In genomic region chr9:86298131-86298530, GRCm38 (mm10) we compare ENCODE assay signal across 20 mouse cellular contexts.
DNase-seq lines count a peak whose midpoint lies in the region; ATAC-seq lines count a peak whose summit lies in the region.
"Had no signal": no experiment of that assay in that cellular context is flagged by ENCODE, and none has a peak within 500 bp of the region (broad histone marks: within the 10 kb centered on the region; RNA-seq: fewer than 3 reads in every experiment).

No protein-coding gene starts in this region.

- H3K4me3 ChIP-seq in hindbrain, embryonic 16.5 days (ENCODE audit: low read length), result no peak overlapping the region
- no peak overlapping the region for H3K4me3 ChIP-seq in hindbrain, embryonic 11.5 days (ENCODE audit: low read depth, low read length)
- H3K4me3 ChIP-seq in midbrain, embryonic 13.5 days (replicated peaks), result no peak overlapping the region
- H3K4me3 ChIP-seq in midbrain, embryonic 15.5 days, result no peak overlapping the region
- H3K4me3 ChIP-seq: forebrain, embryonic 15.5 days; left cerebral cortex, adult 2 months; neural tube, embryonic 13.5 days had no signal

- no peaks in the 10 kb centered on the region for H3K27me3 ChIP-seq in hindbrain, embryonic 16.5 days (replicated peaks; ENCODE audit: control insufficient read depth, insufficient read depth, low read length)
- H3K27me3 ChIP-seq in hindbrain, embryonic 11.5 days (ENCODE audit: control insufficient read depth, insufficient read depth, low read length), result no peaks in the 10 kb centered on the region
- no peaks in the 10 kb centered on the region for H3K27me3 ChIP-seq in midbrain, embryonic 13.5 days
- H3K27me3 ChIP-seq in midbrain, embryonic 15.5 days (replicated peaks), result no peaks in the 10 kb centered on the region
- H3K27me3 ChIP-seq: forebrain, embryonic 15.5 days; neural tube, embryonic 13.5 days had no signal

- no peaks in the 10 kb centered on the region; the same call in 1 of the 2 replicates for H3K4me1 ChIP-seq in hindbrain, embryonic 16.5 days (ENCODE audit: control insufficient read depth, insufficient read depth, low read depth, low read length)
- H3K4me1 ChIP-seq in hindbrain, embryonic 11.5 days (replicated peaks; ENCODE audit: control insufficient read depth, insufficient read depth, low read length), result 0 out of 2 replicates have a peak, but pooled peaks cover 2% of the 10 kb centered on the region
- peaks cover 23% of the 10 kb centered on the region for H3K4me1 ChIP-seq in midbrain, embryonic 13.5 days (replicated peaks)
- H3K4me1 ChIP-seq in midbrain, embryonic 15.5 days, result 0 out of 2 replicates have a peak, but pooled peaks cover 2% of the 10 kb centered on the region
- H3K4me1 ChIP-seq: neural tube, embryonic 13.5 days had no signal

- H3K27ac ChIP-seq in hindbrain, embryonic 16.5 days (ENCODE audit: low read depth, low read length), result no peak overlapping the region
- H3K27ac ChIP-seq in hindbrain, embryonic 11.5 days (ENCODE audit: low read depth, low read length), result no peak overlapping the region
- 0 out of 2 replicates have a peak overlapping the region, but pooled peaks have one; percentile 21 for H3K27ac ChIP-seq in midbrain, embryonic 13.5 days
- no peak overlapping the region for H3K27ac ChIP-seq in midbrain, embryonic 15.5 days
- H3K27ac ChIP-seq: forebrain, embryonic 15.5 days; left cerebral cortex, adult 2 months; neural tube, embryonic 13.5 days had no signal

- H3K4me2 ChIP-seq in hindbrain, embryonic 16.5 days (ENCODE audit: low read length), result no peak overlapping the region
- H3K4me2 ChIP-seq in hindbrain, embryonic 11.5 days (replicated peaks; ENCODE audit: low read depth, low read length), result no peak overlapping the region
- no peak overlapping the region for H3K4me2 ChIP-seq in midbrain, embryonic 13.5 days (replicated peaks)
- H3K4me2 ChIP-seq in midbrain, embryonic 15.5 days, result no peak overlapping the region
- H3K4me2 ChIP-seq: forebrain, embryonic 15.5 days; neural tube, embryonic 13.5 days had no signal

- 33% methylated on average over 5 of the region's 5 CpGs for WGBS in hindbrain, embryonic 16.5 days
- WGBS in hindbrain, embryonic 11.5 days, result 60% methylated on average over 5 of the region's 5 CpGs
- WGBS in midbrain, embryonic 13.5 days, result 29% methylated on average over 5 of the region's 5 CpGs
- WGBS in midbrain, embryonic 15.5 days, result 22% methylated on average over 5 of the region's 5 CpGs

- no peak overlapping the region for H3K9ac ChIP-seq in hindbrain, embryonic 16.5 days (ENCODE audit: low read depth, low read length)
- no peak overlapping the region; the same call in 1 of the 2 replicates for H3K9ac ChIP-seq in hindbrain, embryonic 11.5 days (ENCODE audit: low read depth, low read length)
- no peak overlapping the region for H3K9ac ChIP-seq in midbrain, embryonic 13.5 days (replicated peaks)
- no peak overlapping the region for H3K9ac ChIP-seq in midbrain, embryonic 15.5 days
- H3K9ac ChIP-seq: forebrain, embryonic 15.5 days; neural tube, embryonic 13.5 days had no signal

- intact Hi-C loops in heart, postnatal 14 days (cut with DNase I), result no loop called here
- intact Hi-C loops in heart, postnatal 10 days (cut with DNase I), result no loop called here

- DNase-seq in heart, adult 11 months, result peak; percentile 86
- no peak for DNase-seq in heart, postnatal 14 days
- no peak for DNase-seq in hindbrain, embryonic 11.5 days (ENCODE audit: low spot score)
- DNase-seq in heart, postnatal 10 days, result peak; percentile 2 to 6
- no peak for DNase-seq in kidney, postnatal 14 days
- DNase-seq: B cell, adult 2 months; cerebellum, adult 2 months; kidney, adult 18-20 months; kidney, postnatal 10 days; left cerebral cortex, postnatal 4 days; liver; lung, adult 18-20 months; lung, postnatal 36 days; thymus, postnatal 14 days had no signal

- no peaks in the 10 kb centered on the region for H3K36me3 ChIP-seq in hindbrain, embryonic 16.5 days (ENCODE audit: control insufficient read depth, insufficient read depth, low read length)
- no peaks in the 10 kb centered on the region for H3K36me3 ChIP-seq in hindbrain, embryonic 11.5 days (ENCODE audit: control insufficient read depth, insufficient read depth, low read length)
- no peaks in the 10 kb centered on the region for H3K36me3 ChIP-seq in midbrain, embryonic 13.5 days
- H3K36me3 ChIP-seq in midbrain, embryonic 15.5 days (replicated peaks), result no peaks in the 10 kb centered on the region
- H3K36me3 ChIP-seq: forebrain, embryonic 15.5 days; neural tube, embryonic 13.5 days had no signal

- ATAC-seq in hindbrain, embryonic 16.5 days, result peak; percentile 24; the same call in 1 of the 2 replicates
- no peak for ATAC-seq in hindbrain, embryonic 11.5 days (ENCODE audit: low FRiP score)
- ATAC-seq in midbrain, embryonic 13.5 days, result no peak
- ATAC-seq in midbrain, embryonic 15.5 days (replicated peaks), result no peak
- ATAC-seq: forebrain, embryonic 15.5 days had no signal

- no peaks in the 10 kb centered on the region for H3K9me3 ChIP-seq in hindbrain, embryonic 16.5 days (ENCODE audit: control insufficient read depth, low read length)
- H3K9me3 ChIP-seq in hindbrain, embryonic 11.5 days (ENCODE audit: control insufficient read depth, low read length), result no peaks in the 10 kb centered on the region
- H3K9me3 ChIP-seq in midbrain, embryonic 13.5 days, result no peaks in the 10 kb centered on the region
- no peaks in the 10 kb centered on the region for H3K9me3 ChIP-seq in midbrain, embryonic 15.5 days
- H3K9me3 ChIP-seq: forebrain, embryonic 15.5 days; neural tube, embryonic 13.5 days had no signal

Comparison
In these comparisons a context has a peak if more than half of its experiments do, and no peak if none do; other contexts are left out.
1. DNase-seq: peak in heart, adult 11 months (single experiment) and heart, postnatal 10 days (2 of 2); none in heart, postnatal 14 days (0 of 2), hindbrain, embryonic 11.5 days (single experiment) and kidney, postnatal 14 days (single experiment).